Mouse (Mus musculus) C2C12 (cell line): ENCODE data around the gene Kif26a.

Experiments
- CTCF ChIP-seq: IDR thresholded peaks from one replicate; pipeline ENCODE4 v1.5.1; 2011; ENCODE audit not compliant: control insufficient read depth, insufficient read depth, insufficient read length
- MYOD1 ChIP-seq: IDR thresholded peaks from one replicate; pipeline ENCODE4 v1.6.1; 2011; ENCODE audit warnings: low read depth; ENCODE audit not compliant: control insufficient read depth, insufficient read length
- MYOG ChIP-seq: IDR thresholded peaks from one replicate; pipeline ENCODE4 v1.6.1; 2011; ENCODE audit not compliant: control insufficient read depth, insufficient read length; ENCODE audit errors: extremely low read depth
- USF1 ChIP-seq: IDR thresholded peaks from one replicate; pipeline ENCODE4 v1.6.1; 2011; ENCODE audit warnings: low read depth, mild to moderate bottlenecking, control low read depth, moderate library complexity

DNA sequence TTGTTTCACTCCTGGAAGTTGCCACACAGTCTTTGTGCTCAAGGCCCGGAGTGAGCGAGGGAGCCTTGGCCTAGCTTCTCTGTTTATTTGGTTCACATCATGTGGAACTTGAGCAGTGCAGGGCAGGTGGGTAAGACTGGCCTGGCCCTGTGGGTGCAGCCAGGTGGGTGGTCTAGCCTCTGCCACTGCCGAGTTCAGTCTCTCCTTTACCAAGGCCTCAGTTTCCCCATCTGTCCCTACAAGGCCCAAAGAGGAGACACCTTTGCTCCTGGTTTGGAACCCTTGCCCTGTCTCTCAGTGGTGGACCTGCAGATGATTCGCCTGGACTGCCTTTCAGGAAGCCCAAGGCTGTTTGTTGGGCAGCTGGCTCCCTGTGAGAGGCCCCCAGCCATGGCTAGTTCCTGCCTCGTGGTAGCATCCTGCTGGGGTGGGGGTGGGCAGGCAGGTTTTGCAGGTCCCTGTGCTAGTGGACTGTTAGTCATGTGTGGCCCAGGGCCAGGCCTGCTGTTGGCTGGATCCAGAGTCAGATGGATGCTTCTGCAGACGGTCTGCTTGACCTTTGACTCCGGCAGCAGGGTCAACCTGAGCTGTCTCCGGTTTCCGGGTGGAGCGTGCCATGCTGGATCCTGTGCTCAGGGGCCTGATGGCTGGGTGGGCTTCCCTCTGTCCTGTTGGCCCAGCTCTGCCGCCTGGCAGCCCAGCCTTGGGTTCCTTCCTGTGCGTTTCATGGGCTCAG is 5.4 kb downstream of the Kif26a start:
- TF ChIP-seq CTCF: no peak
- TF ChIP-seq USF1: no peak
- no peak for TF ChIP-seq MYOG
- TF ChIP-seq MYOD1: no peak
